Mouse (Mus musculus) layer of hippocampus, postnatal 25 days (tissue): ENCODE measurements around the gene Ppp1r1b. TPM values are rescaled to one million over a fixed set of nuclear protein-coding genes. Genes with fewer than 3 reads are reported as not detected.

Experiments
- DNase-seq, 2 experiments: peaks; one replicate each; pipeline ENCODE4 v3.0.0; 2022; ENCODE audit warnings: mixed read lengths in 2 of 2, low spot score in 1 of 2; ENCODE audit errors: extremely low spot score in 1 of 2
- total RNA-seq, 2 experiments: library from RNA; stranded (reverse); gene quantifications; 2 replicates each; pipeline ENCODE4 v1.2.3; 2021

The Ppp1r1b gene
- total RNA-seq, 2 experiments from 2014 or later = 45.4 to 49.9 TPM

DNA sequence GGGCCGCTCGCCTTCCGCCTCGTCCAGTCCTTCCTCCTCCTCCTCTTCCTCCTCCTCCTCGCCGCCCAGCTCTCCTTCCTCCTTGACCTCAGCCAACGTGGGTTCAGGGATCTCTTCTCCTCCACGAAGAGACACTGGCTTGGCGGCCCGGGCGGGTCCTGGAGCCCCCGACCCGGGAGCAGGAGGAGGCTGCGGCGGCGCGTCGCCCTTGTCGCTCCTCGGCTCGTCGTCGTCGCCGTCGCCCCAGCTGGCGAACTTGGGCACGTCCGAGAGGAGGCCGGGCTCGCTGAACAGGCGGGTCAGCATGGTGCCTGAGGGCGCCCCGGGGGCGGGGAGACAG lies 20.2 kb upstream of the Ppp1r1b start:
- no peak for DNase-seq

DNA sequence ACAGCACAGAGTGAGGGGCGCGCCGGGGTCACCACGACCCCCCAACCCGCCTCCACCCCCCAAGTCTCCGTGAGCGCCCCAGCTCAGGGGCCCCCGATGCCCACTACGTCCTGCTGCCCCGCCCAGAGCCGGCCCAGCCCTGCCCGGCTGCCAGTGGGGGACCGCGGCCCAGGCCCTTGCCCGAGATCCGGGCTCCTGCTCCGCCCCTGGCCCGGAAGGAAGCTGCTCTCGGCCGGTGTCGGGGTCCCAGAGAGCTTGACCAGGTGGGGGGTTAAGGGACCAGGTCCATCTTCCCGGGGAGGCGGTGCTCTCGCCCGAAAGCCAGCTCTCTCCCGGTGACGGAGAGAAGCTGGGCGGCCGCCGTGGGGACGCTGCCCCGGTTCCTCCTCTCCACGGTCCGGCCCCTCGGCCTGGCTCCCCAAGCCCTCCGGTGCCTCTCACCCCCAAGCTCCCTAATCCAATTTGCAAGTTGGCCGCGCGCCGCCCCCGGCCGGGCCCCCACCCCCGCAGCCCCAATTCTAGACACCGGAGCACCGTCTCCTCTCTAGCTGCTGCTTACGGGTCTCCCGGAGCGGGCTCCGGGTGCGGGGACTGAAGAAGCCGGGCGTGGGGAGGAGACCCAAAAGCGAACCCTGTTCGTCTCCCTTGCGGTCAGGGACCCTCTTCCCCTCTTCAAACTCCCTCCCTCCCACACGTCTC lies 19.7 kb upstream of the Ppp1r1b start:
- no peak for DNase-seq

DNA sequence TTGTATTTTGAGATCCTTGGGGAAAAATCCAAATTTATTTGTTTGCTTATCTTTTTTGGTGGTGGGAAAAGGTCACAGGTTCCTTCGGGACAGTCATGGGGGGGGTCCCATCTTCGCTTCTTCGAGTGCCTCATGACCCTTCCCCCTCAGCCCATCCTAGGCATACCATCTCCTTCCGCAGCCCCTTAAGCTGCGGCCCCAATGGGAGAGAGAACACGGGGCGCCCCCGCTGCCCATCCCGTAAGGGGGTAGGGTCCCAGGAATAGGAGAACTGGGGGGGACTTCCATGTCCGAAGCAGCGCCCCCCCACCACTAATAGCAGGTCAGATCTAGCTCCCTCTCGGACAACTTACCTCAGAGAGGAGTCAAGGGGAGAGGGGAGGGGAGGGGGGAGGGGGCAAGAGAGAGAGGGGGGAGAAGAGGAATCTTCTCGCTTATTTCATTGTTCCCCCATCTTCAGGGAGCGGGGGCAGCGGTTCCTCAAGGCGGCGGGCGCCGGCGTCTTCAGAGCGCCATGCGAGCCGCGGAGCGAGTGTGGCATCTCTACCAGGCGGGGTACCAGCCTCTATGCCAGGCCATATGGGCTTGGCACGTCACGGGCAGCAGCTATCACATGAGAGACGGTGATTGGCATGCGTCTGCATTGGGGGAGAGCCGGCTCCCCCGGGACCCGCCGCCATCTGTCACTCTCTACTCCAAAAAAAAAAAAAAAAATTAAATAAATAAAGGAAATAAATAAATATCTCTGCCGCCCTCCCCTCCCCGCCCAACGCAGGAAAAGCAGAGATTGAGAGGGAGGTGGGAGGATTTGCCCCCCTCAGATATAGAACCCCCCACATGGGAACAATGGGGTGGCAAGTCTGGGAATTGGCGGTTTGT lies 18.9 kb upstream of the Ppp1r1b start, which contains the start of gene Neurod2:
Gene Neurod2, minus strand, starts transcription at position 568 of the 879 bp plus-strand sequence.
- peak in 1 of 2 experiments; percentile 75 for DNase-seq

DNA sequence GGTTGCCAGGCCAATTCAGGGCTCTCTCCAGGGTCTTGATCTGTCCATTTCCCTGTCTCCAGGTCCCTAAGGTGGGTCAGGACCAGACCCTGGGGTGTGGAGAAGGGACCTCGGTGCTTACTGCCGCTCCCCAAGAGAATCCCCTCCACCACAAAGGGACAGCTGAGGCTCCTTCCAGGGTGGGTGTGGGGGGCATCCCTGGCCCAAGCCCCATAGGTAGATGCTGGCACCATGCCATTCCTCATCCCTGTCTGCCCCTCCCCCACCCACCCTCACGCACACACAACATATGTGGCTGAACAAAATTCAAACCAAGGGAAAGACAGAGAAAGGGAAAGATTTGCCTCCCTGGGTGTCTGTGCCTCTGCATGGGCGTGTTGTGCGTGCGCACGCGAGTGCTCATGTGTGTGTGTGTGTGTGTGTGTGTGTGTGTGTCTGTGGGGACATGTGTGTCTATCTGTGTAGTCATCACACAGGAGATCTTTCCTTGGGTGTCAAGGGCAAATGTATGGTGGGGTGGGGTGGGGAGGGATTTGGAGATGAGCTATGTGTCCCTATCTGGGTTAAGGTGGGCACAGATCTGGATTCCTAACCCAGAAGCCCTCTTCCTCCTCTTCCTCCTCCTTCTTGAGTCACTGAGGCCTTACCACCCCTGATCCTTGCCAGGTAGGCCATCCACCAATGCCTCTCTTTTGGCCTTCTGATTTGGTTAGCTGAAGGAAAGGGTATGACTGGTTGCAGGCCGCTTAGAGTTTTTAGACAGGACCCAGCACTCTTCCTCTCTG lies 18.1 kb upstream of the Ppp1r1b start:
- no peak for DNase-seq

DNA sequence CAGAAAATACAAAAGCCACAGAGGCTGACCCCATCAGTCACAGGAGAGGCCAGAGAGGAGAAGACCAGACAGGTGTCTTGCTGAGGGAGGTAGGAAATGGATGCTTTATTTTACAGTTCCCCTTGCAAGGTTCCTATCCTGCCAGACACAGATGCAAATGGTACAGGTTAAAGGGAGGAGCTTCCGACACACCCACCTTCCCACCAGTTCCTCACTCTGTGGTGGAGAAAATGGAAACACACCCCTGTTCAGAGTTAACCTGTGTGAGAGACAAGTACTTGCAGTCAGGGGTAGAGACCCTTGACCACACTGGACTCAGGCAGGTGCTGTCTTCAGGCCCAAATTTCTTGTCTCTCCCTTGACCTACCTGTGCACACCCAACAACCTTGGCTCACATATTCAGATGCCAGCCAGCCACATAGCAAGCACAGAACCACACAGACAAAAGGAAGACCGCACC lies 17.4 kb upstream of the Ppp1r1b start:
- no peak for DNase-seq

DNA sequence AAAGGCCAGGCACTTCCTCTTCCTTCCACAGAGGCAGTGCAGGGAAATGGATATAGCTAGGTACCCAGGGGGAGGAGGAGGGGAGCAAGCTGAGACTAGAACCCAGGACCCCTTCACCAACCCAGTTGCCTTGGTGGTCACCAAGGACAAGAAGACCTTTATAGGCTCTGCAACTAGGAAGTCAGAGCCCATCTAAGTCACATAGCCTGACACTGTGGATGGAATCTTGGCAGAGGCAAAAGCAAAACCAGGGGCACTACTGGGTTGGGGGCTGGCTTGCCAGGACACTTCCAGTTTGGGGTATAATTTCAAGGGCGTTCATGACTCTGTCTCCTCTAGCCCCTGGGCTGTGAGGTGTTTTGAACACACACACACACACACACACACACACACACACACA lies 16.8 kb upstream of the Ppp1r1b start:
- DNase-seq = no peak

DNA sequence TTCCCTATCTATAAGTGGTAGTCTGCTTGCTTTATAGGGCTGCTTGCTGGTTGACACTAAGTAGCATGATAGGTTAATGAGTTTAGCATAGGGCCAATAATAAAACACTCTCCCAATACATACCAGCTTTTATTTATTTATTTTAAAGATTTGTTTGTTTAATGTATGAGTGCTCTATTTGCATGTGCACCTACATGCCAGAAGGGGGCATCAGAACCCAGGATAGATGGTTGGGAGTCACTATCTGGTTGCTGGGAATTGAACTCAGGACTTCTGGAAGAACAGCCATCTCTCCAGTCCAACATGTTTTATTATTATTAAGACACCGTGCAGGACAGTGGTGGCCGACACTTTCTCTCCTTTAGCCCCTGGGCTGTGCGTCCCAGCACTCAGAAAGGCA lies 16.0 kb upstream of the Ppp1r1b start:
- DNase-seq = no peak

DNA sequence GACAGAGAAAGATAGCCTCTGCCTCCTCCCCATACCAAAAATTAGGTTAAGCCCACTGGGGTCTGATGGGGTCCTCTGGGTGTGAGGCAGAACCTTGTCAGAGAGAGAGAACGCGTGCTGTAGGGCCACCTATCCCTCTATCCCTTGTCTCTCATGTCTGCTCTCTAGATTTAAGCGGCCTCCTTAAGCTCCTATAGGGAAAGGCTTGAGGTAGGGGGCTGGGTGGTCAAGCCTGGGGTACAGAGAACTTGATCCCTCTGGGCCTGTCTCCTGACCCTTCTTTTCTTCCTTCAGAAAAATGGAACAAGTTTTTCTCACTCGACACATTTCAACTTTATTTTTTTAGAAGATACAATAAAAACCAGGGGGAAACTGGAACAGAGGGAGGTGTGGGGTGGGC lies 15.4 kb upstream of the Ppp1r1b start:
- DNase-seq = no peak

DNA sequence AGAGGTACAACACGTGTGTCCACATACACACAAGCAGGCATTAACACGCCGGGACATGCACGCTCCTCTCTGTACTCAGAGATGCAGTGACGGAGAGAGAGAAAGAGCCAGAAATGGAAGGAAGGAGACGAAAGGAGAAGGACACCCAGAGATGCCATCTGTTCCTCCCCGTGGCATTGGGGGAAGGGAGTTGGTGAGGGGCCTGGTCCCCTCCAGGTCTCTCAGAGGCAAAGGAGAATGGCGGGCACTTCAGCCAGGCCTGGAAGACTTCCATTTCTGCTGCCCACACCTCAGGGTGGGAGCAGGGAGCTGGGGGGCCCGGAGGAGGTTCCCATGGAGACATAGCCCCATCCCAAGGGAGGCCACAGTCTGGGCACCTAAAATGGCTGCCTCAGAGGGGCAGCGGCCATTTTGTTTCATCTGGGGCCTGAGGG lies 14.9 kb upstream of the Ppp1r1b start:
- DNase-seq = no peak

DNA sequence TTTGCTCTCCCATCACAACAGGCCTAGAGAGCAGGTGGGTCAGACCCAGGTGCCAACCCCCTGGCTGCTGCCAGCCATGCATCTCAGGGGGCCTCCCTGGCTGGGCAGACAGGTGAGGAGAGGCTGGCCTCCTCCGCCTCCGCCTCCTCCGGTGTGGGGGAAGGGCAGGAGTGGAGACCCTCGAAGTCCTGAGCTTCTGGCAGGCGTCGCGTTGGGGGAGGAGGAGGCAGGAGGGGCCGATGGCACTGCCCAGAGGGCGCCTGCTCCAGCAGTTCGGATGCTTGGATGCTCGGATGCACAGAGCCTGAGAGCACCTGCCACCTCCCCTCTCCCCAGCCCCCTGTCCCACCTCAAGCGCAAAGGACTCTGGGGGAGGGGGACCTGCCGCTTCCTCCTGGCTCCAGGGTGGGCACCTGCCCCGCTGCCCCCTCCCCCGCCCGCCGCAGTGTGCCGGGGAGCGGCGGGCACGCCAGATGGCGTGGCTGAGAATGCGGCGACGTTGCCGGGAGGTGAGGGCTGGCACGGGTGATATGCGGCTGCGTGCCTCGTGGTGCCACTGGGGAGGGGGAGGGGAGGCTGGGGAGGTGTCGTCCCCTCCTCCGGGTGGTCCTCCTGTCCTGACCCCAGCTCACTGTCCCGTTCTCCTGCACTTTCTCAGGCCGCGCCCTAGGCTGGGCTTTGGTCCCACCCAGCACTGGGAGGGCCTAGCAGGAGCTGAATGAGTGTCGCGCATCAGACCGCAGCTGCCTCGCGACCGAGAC lies 14.0 kb upstream of the Ppp1r1b start:
- DNase-seq = no peak

DNA sequence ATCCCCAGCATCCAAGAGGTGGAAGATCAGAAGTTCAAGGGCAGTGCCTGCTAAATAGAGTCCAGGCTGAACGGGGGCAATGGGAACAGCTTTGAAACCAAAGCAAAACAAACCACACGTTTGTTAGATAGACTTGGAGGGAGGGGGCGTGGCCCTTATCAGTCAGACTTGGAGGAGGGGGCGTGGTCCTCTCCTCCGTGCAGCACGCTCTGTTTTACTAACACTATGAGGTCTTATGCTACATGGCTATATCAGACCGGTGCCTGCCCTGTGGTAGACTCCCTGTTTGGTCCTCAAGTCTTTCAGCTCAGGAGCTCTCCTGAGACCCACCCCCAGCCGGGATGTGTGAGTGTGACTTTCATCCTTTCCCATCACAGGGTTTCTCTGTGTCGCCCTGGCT lies 13.0 kb upstream of the Ppp1r1b start:
- no peak for DNase-seq

DNA sequence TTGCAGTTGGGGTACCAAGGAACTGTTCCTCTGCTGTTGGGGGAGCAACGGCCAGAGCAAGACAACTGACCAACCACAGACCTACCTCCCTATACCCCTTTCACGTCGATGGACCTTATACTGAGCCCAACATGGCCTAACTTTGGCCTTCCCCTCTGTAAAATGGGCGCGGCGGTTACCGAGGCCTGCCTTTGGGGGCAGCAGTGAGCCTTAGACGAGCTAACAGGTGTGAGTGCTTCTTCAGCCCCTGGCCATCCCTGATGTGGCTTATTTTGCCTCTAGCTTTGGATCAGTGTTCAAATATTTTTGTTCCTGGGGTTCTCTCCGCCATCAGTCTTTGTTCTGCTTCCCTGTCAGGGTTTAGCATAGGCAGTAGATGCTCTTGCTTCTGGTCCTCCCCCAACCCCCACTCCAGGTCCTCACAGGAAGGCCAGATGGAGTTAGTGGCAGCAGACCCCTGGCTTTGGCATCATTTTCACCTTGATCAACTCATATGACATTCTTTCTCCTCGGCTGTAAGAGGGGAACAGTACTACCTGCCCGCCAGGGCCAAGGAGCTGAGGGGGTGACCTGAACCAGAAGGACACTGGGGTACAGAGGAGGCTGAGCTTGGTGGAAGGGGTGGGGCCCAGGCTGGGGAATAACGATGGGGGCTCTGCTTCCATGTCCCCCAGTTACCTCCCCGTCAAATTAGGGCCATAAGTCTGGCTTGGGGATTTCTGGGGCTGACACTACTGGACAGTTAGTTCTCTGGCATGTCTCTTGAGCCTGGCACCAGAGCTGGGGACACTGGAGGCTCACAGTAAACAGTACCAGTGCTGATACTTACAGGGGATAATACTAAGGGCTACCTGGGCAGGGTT lies 11.7 kb upstream of the Ppp1r1b start:
- DNase-seq = no peak

DNA sequence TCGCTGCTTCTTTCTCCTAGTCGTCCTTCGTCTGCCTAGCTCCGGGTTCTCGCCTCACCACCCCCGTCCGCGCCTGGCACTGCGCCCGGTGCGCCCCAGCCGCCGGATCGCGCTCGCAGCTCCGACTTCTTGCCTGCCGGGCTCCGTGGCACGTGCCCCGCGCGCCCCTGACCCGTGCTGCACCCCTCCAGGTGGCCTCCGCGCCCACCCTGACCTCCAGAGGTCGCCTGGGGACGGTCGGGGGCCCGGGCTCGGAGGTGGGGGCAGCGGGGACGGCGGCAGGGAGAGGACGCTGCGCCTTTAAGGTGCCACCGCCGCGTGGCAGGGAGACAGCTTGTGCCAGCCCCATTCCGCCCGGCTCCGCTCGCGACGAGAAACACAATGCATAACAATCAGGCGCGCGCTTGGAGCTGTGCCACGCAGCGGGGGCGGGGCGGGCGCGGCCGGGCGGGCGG lies 9.7 kb upstream of the Ppp1r1b start:
- peak in 1 of 2 experiments; percentile 69 for DNase-seq

DNA sequence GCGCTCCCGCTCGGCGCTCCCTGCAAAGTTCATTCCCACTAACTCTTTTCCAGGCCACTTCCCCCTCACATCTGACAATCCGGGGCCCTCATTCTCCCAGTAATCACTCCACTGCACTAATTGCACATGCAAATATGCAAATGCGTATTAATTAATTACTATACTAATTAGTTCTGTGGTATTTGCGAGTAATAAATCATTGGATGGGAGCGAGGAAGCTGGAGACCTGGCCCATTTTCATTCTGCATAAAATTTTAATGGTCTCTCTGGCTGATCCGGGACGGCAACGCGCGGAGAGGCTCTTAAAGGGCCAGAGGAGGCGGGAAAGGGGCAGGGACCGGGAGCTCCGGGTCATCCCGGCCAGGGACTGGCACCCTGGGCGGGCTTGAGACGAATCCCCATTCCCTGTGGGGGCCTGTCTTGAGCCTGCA lies 9.1 kb upstream of the Ppp1r1b start:
- no peak for DNase-seq

DNA sequence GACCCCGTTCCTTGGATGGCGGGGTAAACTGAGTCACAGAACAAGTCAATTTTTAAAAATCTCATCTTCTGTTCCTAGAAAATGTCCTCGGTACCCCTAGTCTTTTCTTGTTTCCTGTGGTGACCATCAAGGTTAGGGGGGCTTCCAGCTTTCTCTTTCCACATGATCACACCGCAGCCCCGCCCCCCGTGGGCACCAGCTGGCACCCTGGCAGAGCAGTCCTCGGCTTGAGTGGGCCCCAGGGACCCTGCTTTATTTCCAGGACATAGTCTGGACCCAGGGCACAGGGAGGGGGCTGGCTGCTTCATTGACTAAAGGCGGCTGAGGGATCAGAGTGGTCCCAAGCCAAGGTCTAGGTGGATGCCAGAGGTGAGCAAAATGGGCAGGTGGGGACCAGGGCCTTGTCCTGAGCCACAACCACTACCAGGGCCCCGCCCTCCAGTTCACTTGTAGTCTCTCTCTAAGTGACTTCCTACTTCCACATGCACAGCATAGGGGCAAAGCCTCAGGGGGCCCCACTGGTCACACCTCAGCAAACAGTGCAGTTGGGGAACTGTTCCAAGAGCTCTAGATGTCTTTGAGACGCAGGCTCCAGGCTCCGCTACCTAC lies 8.4 kb upstream of the Ppp1r1b start:
- DNase-seq = no peak

DNA sequence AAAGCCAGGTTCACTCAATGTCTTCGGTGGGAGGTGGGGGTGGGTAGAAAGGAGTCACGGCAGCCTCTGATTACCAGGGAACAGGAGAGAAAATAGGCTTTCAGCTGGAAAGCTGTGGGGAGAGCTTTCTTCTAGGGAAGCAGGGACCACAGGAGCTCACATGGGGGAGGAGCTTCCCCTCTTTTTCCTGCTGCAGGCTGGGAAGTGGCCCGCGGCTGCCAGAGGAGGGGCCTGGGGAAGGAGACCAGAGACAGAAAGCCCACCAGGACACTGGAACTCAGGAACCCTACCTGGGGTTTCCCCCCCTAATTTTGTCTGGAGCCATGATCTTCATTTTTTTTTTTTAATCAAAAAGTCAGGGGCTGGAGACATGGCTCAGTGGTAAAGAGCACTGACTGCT lies 7.6 kb upstream of the Ppp1r1b start:
- no peak for DNase-seq

DNA sequence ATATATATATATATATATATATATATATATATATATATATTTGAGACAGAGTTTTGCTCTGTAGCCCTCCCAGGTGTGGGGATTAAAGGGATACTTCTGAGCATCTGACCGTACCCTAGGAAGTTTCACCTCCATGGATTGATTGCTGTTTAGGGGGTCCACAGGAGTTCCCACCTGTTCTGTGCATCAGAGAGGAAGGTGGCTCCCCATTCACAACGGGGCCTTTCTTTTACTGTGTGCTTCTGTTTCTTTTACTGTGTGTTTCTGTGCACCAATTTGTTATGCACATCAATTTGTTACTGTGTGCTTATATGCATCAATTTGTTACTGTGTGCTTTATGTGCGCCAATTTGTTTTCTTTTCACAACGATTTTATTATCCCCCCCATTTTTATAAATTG lies 7.0 kb upstream of the Ppp1r1b start:
- DNase-seq = no peak

DNA sequence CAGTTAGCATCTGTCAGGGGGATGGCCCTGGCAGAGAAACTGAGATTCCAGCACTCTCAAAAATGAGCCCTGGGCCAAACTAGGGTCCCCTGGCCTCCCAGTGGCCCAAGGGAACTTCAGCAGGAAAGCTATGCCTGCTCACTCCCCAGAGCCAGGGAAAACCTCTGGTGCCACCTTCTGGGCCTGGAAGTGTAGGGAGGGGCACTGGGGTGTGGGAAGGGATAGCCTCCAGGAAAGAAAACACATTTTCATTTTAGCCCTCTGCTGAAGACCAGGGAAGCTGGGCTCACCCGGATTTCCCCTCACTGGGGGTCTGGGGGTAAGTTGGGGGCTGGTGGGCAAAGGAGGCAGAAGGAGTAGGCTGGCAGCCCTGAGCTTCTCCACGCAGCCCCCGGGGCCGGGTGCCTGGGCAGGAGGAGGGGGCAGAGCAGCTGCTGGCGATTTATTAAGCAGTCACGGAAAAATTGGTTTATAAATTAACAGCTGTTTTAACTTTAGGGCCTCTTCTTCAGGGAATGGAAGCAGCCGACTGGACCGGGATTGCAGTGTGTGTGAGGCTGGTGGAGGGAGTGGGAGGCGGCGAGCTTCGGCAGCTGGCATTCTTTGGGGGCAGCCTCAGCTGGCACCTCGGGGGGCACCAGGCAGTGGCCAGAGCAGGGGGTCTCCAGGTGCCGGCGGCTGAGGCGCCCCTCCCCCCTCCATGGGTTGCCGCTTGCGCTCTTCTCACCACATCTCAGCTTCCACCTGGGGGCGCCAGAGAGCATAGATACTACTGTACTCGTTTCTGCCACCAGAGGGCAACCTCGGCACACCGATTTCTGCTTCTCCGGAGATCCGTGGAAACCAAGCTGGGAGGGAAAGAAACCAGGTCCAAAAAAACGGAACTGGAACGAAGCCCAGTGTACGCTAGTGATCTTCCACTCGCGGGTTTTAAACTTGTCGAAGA lies 5.9 kb upstream of the Ppp1r1b start:
- DNase-seq = peak; percentile 100
